Mouse (Mus musculus) forebrain, embryonic 15.5 days (tissue): ENCODE measurements around the gene Cst3. TPM values are rescaled to one million over a fixed set of nuclear protein-coding genes. Genes with fewer than 3 reads are reported as not detected.

Experiments used
- ATAC-seq: fragments of 200-750 bp; cut with Nextera tagmentation; replicated peaks from 2 replicates; pipeline ENCODE4 v1.8.0; 2017; ENCODE audit warnings: mild to moderate bottlenecking, moderate TSS enrichment, moderate library complexity
- H3K27ac ChIP-seq: fragments of 300-500 bp; sonication (generic); replicated peaks from 2 replicates; pipeline ENCODE4 v1.5.1; 2015; ENCODE audit warnings: mild to moderate bottlenecking, inconsistent platforms
- H3K27me3 ChIP-seq: fragments of 300-500 bp; sonication (generic); 2 replicates; pipeline ENCODE4 v1.6.1; 2015; ENCODE audit warnings: inconsistent platforms
- H3K36me3 ChIP-seq: fragments of 300-500 bp; sonication (generic); 2 replicates; pipeline ENCODE4 v1.6.1; 2015; ENCODE audit warnings: mild to moderate bottlenecking, inconsistent platforms
- H3K4me1 ChIP-seq: fragments of 300-500 bp; sonication (generic); 2 replicates; pipeline ENCODE4 v1.6.1; 2015; ENCODE audit warnings: inconsistent platforms
- H3K4me2 ChIP-seq: fragments of 300-500 bp; sonication (generic); replicated peaks from 2 replicates; pipeline ENCODE4 v1.6.1; 2015; ENCODE audit warnings: mild to moderate bottlenecking, inconsistent platforms
- H3K4me3 ChIP-seq: fragments of 300-500 bp; sonication (generic); 2 replicates; pipeline ENCODE4 v1.5.1; 2015; ENCODE audit warnings: mild to moderate bottlenecking, inconsistent platforms
- H3K9ac ChIP-seq: fragments of 300-500 bp; sonication (generic); replicated peaks from 2 replicates; pipeline ENCODE4 v1.6.1; 2015; ENCODE audit warnings: mild to moderate bottlenecking, inconsistent platforms
- H3K9me3 ChIP-seq: fragments of 300-500 bp; sonication (generic); 2 replicates; pipeline ENCODE4 v1.6.1; 2016; ENCODE audit warnings: inconsistent platforms
- WGBS: fragments of 180-500 bp; shearing (Covaris S2); methylation state at CpG from one replicate; pipeline ENCODE4 v1.1.7; 2015; ENCODE audit warnings: mixed read lengths; 5-methylcytosine and 5-hydroxymethylcytosine counted together
- polyA plus RNA-seq: library from polyadenylated mRNA; unstranded; fragments of >200 nt; fragmentation: Nextera tagmentation; extraction: Ambion mirVana; gene quantifications from 2 replicates; pipeline ENCODE4 v1.2.1, GENCODE M21; 2015

Cst3 gene
- 461 and 495 TPM in 2 replicates for polyA plus RNA-seq

DNA sequence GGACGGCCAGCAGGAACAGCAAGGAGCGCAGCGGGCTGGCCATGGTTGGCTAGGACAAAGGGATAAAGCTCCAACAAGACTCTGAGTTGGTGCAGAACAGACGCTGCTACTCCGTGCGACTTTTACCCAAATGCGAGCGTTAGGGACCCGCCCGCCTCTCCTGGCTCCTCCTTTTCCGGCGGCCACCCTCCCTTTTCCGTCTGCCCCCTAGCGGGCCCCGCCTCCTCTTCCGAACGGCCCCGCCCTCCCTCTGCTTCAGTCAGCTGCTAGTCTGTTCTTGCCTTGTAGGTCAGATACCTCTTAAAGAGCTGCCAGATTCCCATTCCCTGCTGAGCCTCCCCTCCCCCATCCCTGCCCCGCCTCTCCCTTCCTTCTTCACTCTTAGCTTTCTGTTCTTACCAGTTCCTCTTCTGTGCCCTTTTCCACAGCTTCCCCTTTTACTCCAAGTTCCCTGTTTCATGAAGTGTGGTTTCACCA lies at the start of gene Cst3:
Cst3 (minus strand) TSS at position 358 of the 477 bp plus-strand sequence.
- H3K4me2 ChIP-seq, result peak within 1 kb of the TSS; percentile 56
- peaks cover 30% of the 10 kb centered on the region for H3K4me1 ChIP-seq
- ATAC-seq, result peak; percentile 95
- no peaks in the 10 kb centered on the region for H3K9me3 ChIP-seq
- H3K4me3 ChIP-seq, result peak within 1 kb of the TSS; percentile 100
- H3K27me3 ChIP-seq, result no peaks in the 10 kb centered on the region
- H3K27ac ChIP-seq, result peak within 1 kb of the TSS; percentile 92
- WGBS, result under 1% methylated on average over 18 of the region's 19 CpGs
- H3K9ac ChIP-seq, result peak within 1 kb of the TSS; percentile 96
- peaks cover 17% of the 10 kb centered on the region for H3K36me3 ChIP-seq

DNA sequence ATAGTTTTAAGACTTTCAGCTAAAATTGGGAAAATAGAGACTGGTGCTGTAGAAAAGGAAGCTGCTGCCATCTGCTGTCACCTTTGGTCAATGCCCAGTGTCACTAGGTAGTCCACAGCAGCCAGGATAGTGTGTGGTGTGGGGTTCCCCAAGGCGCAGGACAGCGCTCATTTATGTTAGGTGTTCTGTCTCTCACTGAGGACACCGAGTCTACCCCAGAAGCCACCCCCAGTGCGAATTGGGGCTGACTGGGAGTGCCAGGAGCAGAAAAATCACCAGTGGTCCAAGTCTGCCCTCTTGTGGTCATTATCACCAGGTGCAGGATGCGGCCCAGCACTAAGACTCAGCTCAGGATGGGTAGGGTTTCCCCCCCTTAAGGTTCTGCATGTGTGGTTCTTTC lies 26.8 kb upstream of the Cst3 start:
- Histone ChIP-seq H3K9me3 (no peaks in the 10 kb centered on the region), H3K4me1 (no peaks in the 10 kb centered on the region), H3K9ac (no peak overlapping the region), H3K4me2 (no peak overlapping the region), H3K27ac (no peak overlapping the region), H3K36me3 (no peaks in the 10 kb centered on the region), H3K27me3 (no peaks in the 10 kb centered on the region), H3K4me3 (no peak overlapping the region)
- peak; percentile 88 for ATAC-seq
- WGBS, result 7% methylated on average over 5 of the region's 5 CpGs

DNA sequence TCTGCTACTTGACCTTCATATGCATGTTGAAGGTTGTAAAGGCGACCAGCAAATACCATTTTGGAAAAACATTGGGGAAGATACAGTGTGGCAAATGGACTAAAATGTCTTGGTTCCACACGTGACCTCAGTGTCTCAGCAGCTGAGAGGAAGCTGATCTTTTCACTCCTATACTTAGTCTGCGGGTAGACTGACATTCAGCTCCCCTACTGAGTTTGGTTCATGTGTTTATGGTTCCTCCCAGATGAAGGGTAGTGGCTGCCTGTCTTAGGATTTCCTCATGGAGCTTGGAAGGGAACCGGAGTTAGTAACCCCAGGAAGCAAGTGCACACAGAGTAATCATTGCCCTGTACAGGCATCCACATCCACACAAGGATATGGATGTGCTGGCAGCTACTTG lies 24.8 kb upstream of the Cst3 start:
- Histone ChIP-seq H3K27me3 (no peaks in the 10 kb centered on the region), H3K4me3 (no peak overlapping the region), H3K4me1 (no peaks in the 10 kb centered on the region), H3K27ac (no peak overlapping the region), H3K4me2 (no peak overlapping the region), H3K9me3 (no peaks in the 10 kb centered on the region), H3K9ac (no peak overlapping the region), H3K36me3 (no peaks in the 10 kb centered on the region)
- WGBS, result 75% methylated on average over 4 of the region's 4 CpGs
- ATAC-seq, result no peak

DNA sequence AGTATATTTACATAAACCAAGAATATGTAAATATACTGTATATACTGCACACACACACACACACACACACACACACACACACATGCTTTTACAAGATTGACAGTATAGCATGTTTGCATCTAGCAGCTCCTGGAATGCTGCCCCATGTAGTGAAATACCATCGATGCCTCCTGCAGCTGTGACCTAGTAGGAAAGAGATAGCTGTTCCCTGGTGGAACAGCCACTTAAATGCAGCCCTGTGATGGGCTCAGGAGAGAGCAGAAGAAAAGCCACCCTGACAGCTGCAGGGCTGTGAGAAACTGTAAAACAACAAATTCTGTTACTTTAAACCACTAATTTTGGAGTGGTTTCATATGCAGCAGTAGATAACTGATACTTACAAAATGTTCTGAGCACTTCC lies 20.7 kb upstream of the Cst3 start:
- WGBS, result 71% methylated on average over 1 of the region's 1 CpGs
- Histone ChIP-seq H3K4me3 (no peak overlapping the region), H3K36me3 (no peaks in the 10 kb centered on the region), H3K9me3 (no peaks in the 10 kb centered on the region), H3K27me3 (no peaks in the 10 kb centered on the region), H3K27ac (no peak overlapping the region), H3K9ac (no peak overlapping the region), H3K4me1 (no peaks in the 10 kb centered on the region), H3K4me2 (no peak overlapping the region)
- ATAC-seq, result no peak

DNA sequence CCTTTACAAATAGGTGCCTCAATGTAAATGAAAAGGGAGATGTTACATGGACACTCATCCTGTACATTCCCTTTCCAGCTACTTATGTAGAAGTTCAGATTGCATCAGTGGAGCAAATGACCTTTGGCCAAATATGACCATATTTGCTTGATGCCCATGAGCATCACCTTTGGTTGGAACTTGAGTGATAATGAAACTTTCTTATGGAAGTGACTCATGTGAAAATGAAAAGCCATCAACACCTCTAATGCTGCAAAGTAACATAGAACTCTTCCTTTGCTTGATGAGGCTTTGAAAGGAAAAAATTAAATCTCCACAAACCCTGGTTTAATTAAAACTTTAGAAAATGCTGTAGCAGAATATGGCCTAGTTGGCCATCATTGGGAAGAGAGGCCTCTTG lies 17.6 kb upstream of the Cst3 start:
- no peaks in the 10 kb centered on the region for H3K36me3 ChIP-seq
- no peak overlapping the region for H3K9ac ChIP-seq
- H3K4me1 ChIP-seq, result peaks cover 8% of the 10 kb centered on the region
- H3K4me2 ChIP-seq, result no peak overlapping the region
- H3K27ac ChIP-seq, result no peak overlapping the region
- ATAC-seq, result no peak
- no peak overlapping the region for H3K4me3 ChIP-seq
- no peaks in the 10 kb centered on the region for H3K9me3 ChIP-seq
- no peaks in the 10 kb centered on the region for H3K27me3 ChIP-seq

DNA sequence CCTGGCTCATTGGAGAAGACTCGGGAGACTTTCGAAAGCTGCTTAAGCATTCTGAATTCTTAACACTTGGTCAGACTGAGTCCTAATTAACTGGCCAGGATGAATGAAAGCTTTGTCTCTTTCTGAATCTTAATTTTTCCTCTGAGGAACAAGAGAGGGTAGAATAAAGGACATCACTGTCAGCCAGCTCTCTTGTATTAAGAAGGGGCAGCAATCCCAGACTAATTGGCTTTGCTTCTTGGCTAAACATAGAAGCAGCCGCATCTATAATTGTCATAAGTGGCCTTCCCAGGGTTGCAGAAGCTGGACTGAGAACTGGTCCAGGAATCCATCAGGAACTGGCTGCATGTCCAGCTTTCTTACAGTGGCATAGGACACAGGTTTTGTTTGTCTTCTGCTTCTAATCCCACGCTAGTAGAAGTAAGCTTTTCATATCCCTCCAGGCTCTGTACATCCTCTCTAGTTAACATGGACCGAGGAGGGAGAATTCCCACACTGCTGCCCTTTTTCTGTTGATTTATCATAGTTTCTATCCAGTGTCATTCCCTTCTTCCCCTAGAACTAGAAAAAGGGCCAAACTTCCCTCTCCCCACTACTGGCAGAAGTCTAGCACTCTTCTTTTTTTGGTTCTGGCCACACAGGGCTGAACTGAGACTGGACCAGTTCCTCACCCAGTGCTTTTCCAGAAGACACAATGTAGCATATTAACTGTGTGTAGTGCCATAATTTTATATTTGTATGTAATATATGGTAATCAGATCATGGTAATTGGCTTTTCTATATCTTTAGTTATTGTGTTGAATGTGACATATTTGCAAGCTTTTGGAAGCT lies 14.7 kb upstream of the Cst3 start:
- Histone ChIP-seq H3K9ac (no peak overlapping the region), H3K27me3 (no peaks in the 10 kb centered on the region), H3K9me3 (no peaks in the 10 kb centered on the region), H3K4me3 (no peak overlapping the region), H3K27ac (peak overlapping the region; percentile 84), H3K4me2 (no peak overlapping the region), H3K36me3 (no peaks in the 10 kb centered on the region), H3K4me1 (peaks cover 8% of the 10 kb centered on the region)
- ATAC-seq, result peak; percentile 95
- WGBS, result 6% methylated on average over 5 of the region's 5 CpGs

DNA sequence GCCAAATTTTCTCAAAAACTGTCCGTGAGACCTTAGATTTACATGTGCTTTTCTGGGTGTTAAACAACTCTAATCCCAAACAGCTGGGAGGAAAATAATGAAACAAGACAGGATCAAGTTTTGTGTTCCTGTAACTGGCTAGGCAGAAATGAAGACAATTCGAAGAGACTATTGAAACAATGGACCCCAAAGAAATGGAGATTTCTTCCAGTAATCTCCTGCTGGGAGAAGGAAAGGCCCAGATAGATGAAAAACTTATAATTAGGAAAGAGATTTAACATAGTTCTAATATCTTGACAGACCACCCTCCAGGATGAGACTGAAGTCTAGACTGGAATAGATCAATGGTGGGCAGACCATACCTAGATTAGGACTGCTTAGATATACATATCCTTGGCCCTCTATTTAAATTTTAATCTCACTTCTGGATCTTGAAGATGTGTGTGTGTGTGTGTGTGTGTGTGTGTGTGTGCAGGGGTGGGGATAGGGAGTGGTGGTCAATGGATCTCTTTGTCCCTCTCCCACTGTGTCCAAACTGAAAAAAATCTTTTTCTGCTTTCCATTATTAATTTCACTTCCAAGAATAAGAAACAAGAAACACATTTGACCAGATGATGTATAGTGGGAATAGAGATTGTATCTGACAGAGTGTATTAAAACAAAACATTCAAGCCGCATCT lies 14.0 kb upstream of the Cst3 start:
- no peak overlapping the region for H3K4me2 ChIP-seq
- H3K4me1 ChIP-seq, result peaks cover 8% of the 10 kb centered on the region
- peak; percentile 70 for ATAC-seq
- WGBS, result 5% methylated on average over 3 of the region's 3 CpGs
- H3K4me3 ChIP-seq, result no peak overlapping the region
- no peaks in the 10 kb centered on the region for H3K27me3 ChIP-seq
- no peaks in the 10 kb centered on the region for H3K36me3 ChIP-seq
- H3K9ac ChIP-seq, result no peak overlapping the region
- H3K9me3 ChIP-seq, result no peaks in the 10 kb centered on the region
- H3K27ac ChIP-seq, result peak overlapping the region; percentile 84

DNA sequence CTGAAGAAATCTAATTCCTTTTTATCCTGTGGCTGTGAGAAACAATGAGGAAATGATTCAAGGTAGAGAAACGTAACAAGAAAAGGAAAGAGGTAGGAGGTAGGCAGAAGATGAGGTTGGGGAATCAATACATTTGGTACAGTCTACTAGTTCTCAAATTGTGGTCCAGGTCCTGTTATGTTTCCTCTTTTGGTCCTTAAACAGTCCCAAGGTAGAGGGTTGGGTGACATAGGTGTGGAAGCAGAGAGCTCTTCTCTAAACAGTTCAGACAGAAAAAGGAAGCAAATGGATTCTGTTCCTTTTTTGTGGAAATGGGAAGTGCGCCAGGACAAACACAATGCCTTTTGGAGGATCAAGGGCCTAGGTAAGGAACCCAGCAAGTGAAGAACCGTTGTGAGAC lies 13.4 kb upstream of the Cst3 start:
- H3K9me3 ChIP-seq, result no peaks in the 10 kb centered on the region
- peaks cover 8% of the 10 kb centered on the region for H3K4me1 ChIP-seq
- H3K27me3 ChIP-seq, result no peaks in the 10 kb centered on the region
- H3K36me3 ChIP-seq, result no peaks in the 10 kb centered on the region
- H3K4me2 ChIP-seq, result no peak overlapping the region
- no peak overlapping the region for H3K4me3 ChIP-seq
- H3K27ac ChIP-seq, result peak overlapping the region; percentile 84
- ATAC-seq, result no peak
- 41% methylated on average over 3 of the region's 3 CpGs for WGBS
- H3K9ac ChIP-seq, result no peak overlapping the region

DNA sequence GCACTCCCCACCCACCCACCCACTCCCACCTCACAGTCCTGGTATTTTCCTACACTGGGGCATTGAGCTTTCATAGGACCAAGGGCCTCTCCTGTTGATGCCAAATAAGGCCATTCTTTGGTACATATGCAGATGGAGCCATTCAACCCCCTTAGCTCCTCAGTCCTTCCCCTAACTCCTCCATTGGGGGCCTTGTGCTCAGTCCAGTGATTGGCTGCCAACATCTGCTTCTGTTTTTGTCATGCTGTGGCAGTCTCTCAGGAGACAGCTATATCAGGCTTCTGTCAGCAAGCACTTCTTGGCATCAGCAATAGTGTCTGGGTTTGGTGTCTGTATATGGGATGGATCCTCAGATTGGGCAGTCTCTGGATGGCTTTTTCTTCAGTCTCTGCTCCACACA lies 9.2 kb upstream of the Cst3 start:
- 0 out of 2 replicates have a peak, but pooled peaks have one; percentile 42 for ATAC-seq
- no peak overlapping the region for H3K9ac ChIP-seq
- H3K4me1 ChIP-seq, result no peaks in the 10 kb centered on the region
- no peaks in the 10 kb centered on the region for H3K9me3 ChIP-seq
- H3K4me3 ChIP-seq, result no peak overlapping the region
- H3K27ac ChIP-seq, result no peak overlapping the region
- no peak overlapping the region for H3K4me2 ChIP-seq
- no peaks in the 10 kb centered on the region for H3K27me3 ChIP-seq
- no peaks in the 10 kb centered on the region for H3K36me3 ChIP-seq

DNA sequence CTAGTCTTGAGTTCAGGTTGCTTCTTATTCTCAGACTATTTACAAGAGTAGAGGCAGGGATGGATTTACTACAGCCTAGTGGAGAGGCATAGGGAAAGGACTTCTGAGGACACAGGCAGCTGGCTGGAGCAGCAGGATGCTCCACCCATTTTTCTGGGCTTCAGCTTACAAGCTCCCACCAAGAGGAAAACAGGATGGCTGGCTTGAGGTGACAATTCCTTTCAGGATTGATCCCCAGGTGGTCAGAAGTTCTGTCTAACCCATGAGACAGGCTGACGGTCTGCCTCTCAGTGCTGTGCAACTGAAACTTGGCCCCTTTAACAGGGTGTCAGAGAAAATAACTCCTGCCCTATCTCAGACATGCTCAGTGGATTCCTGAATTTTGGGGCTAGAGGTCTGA lies 3.7 kb upstream of the Cst3 start:
- ATAC-seq, result no peak
- 69% methylated on average over 1 of the region's 1 CpGs for WGBS
- H3K27me3 ChIP-seq, result no peaks in the 10 kb centered on the region
- H3K36me3 ChIP-seq, result no peaks in the 10 kb centered on the region
- H3K27ac ChIP-seq, result no peak overlapping the region
- peaks cover 8% of the 10 kb centered on the region for H3K4me1 ChIP-seq
- H3K9me3 ChIP-seq, result no peaks in the 10 kb centered on the region
- no peak overlapping the region for H3K9ac ChIP-seq
- no peak overlapping the region for H3K4me2 ChIP-seq
- no peak overlapping the region for H3K4me3 ChIP-seq

DNA sequence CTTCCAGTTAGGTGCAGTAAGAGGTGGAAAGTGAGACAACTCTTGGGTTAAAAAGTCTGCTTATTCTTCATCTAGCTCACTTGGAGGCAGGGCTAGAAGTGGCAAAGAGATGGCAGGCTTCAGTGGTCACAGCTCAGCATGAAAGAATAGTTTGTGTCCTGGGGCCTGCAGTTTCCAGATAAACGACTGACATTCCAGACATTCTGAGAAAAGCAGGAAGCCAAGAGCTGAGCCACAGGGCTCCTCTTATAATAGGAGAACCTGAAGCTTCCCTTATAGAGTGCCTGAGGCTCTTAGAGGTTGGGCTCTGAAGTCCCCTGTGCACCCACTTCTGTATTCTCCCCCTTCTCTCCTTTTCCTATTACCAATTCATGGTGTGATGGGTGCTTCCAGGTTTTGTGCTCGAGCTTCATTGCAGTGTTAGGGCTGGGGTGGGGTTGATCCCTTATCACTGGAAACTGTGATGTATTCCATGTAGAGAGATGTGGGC lies 3.2 kb upstream of the Cst3 start:
- Histone ChIP-seq H3K36me3 (no peaks in the 10 kb centered on the region), H3K27me3 (no peaks in the 10 kb centered on the region), H3K4me2 (no peak overlapping the region), H3K4me3 (no peak overlapping the region), H3K9ac (no peak overlapping the region), H3K27ac (no peak overlapping the region), H3K9me3 (no peaks in the 10 kb centered on the region), H3K4me1 (peaks cover 13% of the 10 kb centered on the region)
- 15% methylated on average over 2 of the region's 2 CpGs for WGBS
- ATAC-seq, result no peak

DNA sequence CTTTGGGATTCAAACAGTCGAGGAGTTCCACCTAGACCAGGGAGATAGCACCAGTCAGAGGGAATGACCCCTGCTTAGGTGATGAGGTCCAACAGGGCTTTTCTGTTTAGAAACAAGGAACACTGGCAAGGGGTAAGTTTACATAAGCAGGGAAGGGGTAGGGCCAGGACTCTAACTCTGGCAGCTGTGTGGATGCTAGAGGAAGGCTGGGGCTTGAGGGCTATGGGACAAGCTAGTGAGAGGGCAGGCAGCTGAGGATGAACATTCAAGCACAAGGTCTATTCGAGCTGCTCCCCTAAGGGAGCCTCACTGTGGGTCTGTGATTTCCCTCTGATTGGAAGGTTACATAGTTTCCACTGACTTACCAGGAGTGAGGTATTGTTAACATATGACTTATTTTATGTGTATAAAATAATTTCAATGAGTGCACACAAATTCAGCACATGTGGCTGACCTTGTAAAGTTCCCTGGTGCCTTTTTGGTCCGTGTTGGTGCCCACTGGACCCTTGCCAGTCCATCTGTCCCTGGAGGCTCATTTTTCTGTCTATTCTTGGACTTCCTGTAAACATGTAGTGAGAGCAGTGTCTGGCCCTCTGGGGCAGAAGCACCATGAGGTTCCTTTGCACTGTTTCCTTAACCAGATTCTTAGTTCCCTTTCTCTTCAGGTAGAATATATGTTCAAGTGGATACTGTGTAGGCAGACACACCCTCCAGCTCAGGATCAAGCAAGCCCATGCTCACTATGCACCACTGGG lies 1.7 kb upstream of the Cst3 start:
- Histone ChIP-seq H3K4me1 (peaks cover 28% of the 10 kb centered on the region), H3K27me3 (no peaks in the 10 kb centered on the region), H3K9ac (no peak overlapping the region), H3K9me3 (no peaks in the 10 kb centered on the region), H3K4me3 (no peak overlapping the region), H3K36me3 (0 out of 2 replicates have a peak, but pooled peaks cover 1% of the 10 kb centered on the region), H3K27ac (no peak overlapping the region), H3K4me2 (no peak overlapping the region)
- no peak for ATAC-seq
- 69% methylated on average over 3 of the region's 3 CpGs for whole genome bisulfite sequencing
